Mouse (Mus musculus) heart, embryonic 14.5 days (tissue): Measurements from ENCODE around the gene Ahsa1. TPM values are rescaled to one million over a fixed set of nuclear protein-coding genes. Genes with fewer than 3 reads are reported as not detected.

Experiments
- ATAC-seq: fragments of 200-750 bp; cut with Nextera tagmentation; 2 replicates; pipeline ENCODE4 v1.8.0; 2017; ENCODE audit warnings: low read depth, moderate TSS enrichment; ENCODE audit not compliant: insufficient number of reproducible peaks, insufficient read depth, low FRiP score
- H3K27ac ChIP-seq, 2 experiments: fragments of 200-500 bp in 1 of 2; fragments of 300-500 bp in 1 of 2; sonication (generic) in 1 of 2; replicated peaks in 1 of 2; 2 replicates each; pipeline ENCODE4 v1.5.1; 2012 to 2014; ENCODE audit warnings: low read depth in 2 of 2, low read length in 2 of 2, control low read depth in 1 of 2, mild to moderate bottlenecking in 1 of 2, mixed read lengths in 1 of 2; ENCODE audit not compliant: control insufficient read depth in 1 of 2, insufficient read depth in 1 of 2
- H3K27me3 ChIP-seq: fragments of 300-500 bp; sonication (generic); 2 replicates; pipeline ENCODE4 v1.6.1; 2014; ENCODE audit warnings: mild to moderate bottlenecking, low read length, control low read depth; ENCODE audit not compliant: control insufficient read depth, insufficient read depth
- H3K36me3 ChIP-seq: fragments of 300-500 bp; sonication (generic); 2 replicates; pipeline ENCODE4 v1.6.1; 2014; ENCODE audit warnings: mild to moderate bottlenecking, control low read depth, low read length, mixed read lengths; ENCODE audit not compliant: control insufficient read depth, insufficient read depth
- H3K4me1 ChIP-seq, 2 experiments: fragments of 200-500 bp in 1 of 2; fragments of 300-500 bp in 1 of 2; sonication (generic) in 1 of 2; 2 replicates each; pipeline ENCODE4 v1.6.1; 2012 to 2014; ENCODE audit warnings: low read length in 2 of 2, control low read depth in 1 of 2, mixed read lengths in 1 of 2; ENCODE audit not compliant: control insufficient read depth in 2 of 2, insufficient read depth in 2 of 2
- H3K4me2 ChIP-seq: fragments of 300-500 bp; sonication (generic); 2 replicates; pipeline ENCODE4 v1.6.1; 2014; ENCODE audit warnings: mild to moderate bottlenecking, low read length
- H3K4me3 ChIP-seq, 2 experiments: fragments of 200-500 bp in 1 of 2; fragments of 300-500 bp in 1 of 2; sonication (generic) in 1 of 2; 2 replicates each; pipeline ENCODE4 v1.5.1; 2012 to 2014; ENCODE audit warnings: low read length in 2 of 2, mild to moderate bottlenecking in 2 of 2, control low read depth in 1 of 2, low read depth in 1 of 2, moderate library complexity in 1 of 2; ENCODE audit not compliant: control insufficient read depth in 1 of 2, insufficient read depth in 1 of 2
- H3K9ac ChIP-seq: fragments of 300-500 bp; sonication (generic); 2 replicates; pipeline ENCODE4 v1.6.1; 2014; ENCODE audit warnings: mild to moderate bottlenecking, low read length
- H3K9me3 ChIP-seq: fragments of 300-500 bp; sonication (generic); 2 replicates; pipeline ENCODE4 v1.6.1; 2016; ENCODE audit warnings: low read length, control low read depth; ENCODE audit not compliant: control insufficient read depth
- WGBS: fragments of 180-500 bp; shearing (Covaris S2); extraction: QIAGEN DNeasy Blood & Tissue Kit; methylation state at CpG from one replicate; pipeline ENCODE4 v1.1.7; 2014; 5-methylcytosine and 5-hydroxymethylcytosine counted together
- microRNA-seq: library from miRNA; unstranded; fragments of <30 nt; microRNA quantifications from one replicate; pipeline ENCODE4, GENCODE M21; 2016
- polyA plus RNA-seq: library from polyadenylated mRNA; unstranded; fragments of >200 nt; fragmentation: Nextera tagmentation; extraction: Ambion mirVana; gene quantifications from 2 replicates; pipeline ENCODE4 v1.2.1, GENCODE M21; 2014

Ahsa1 gene
- polyA plus RNA-seq, 1 experiment from 2014 or later: 150 TPM

DNA sequence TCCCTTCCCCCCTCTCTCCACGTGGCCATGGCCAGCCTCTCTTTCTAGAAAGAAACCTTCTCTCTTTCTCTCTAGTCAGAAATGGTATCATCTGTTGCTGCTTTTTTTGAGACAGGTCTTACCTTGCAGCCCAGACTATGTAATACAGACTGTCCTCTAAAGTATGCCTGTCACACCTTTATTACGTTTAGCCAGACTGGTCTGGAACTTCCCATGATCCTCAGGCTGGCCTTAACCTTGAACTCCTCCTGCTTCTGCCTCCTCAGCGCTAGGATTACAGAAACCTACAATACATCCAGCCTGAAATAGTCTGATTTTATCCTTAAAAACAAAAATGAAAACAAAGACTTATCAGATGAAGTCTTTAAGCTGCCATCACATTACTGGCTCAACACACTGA, 53.0 kb downstream of the Ahsa1 start:
- Histone ChIP-seq H3K4me1 (no peaks in the 10 kb centered on the region), H3K9ac (no peak overlapping the region), H3K9me3 (no peaks in the 10 kb centered on the region), H3K36me3 (peaks cover 12% of the 10 kb centered on the region), H3K4me2 (no peak overlapping the region), H3K4me3 (no peak overlapping the region), H3K27me3 (no peaks in the 10 kb centered on the region), H3K27ac (no peak overlapping the region)
- ATAC-seq: no peak
- WGBS: 88% methylated on average over 3 of the region's 3 CpGs

Small RNA genes lying within 50 kb of the gene (microRNA-seq; reads per million reads assigned to microRNA genes)
- gene Gm47293: not detected

Other genes starting within 250 kb of the Ahsa1 start
- gene Tmem63c, start 245.1 kb upstream of the Ahsa1 start, polyA plus RNA-seq: 0.05 and 0.35 TPM in 2 replicates
- gene Ngb, start 163.9 kb upstream of the Ahsa1 start, polyA plus RNA-seq: 0.27 and 0.28 TPM in 2 replicates
- gene Gstz1, start 119.3 kb upstream of the Ahsa1 start, polyA plus RNA-seq: 39.3 and 42.7 TPM in 2 replicates
- 13.5 and 14.1 TPM in 2 replicates for gene Pomt2, start 118.5 kb upstream of the Ahsa1 start, polyA plus RNA-seq
- gene Samd15, start 66.8 kb upstream of the Ahsa1 start, polyA plus RNA-seq: 0.55 and 0.89 TPM in 2 replicates
- gene Tmed8, start 66.0 kb upstream of the Ahsa1 start, polyA plus RNA-seq: 1.8 and 2.5 TPM in 2 replicates
- gene Noxred1, start 27.7 kb upstream of the Ahsa1 start, polyA plus RNA-seq: 0.42 and 0.63 TPM in 2 replicates
- gene Vipas39, start 223 bp upstream of the Ahsa1 start, polyA plus RNA-seq: 39.2 and 40.0 TPM in 2 replicates
- gene Ism2, start 33.2 kb downstream of the Ahsa1 start, polyA plus RNA-seq: 0.46 and 0.70 TPM in 2 replicates
- 69.1 and 79.3 TPM in 2 replicates for gene Sptlc2, start 121.9 kb downstream of the Ahsa1 start, polyA plus RNA-seq
- gene Slirp, start 177.4 kb downstream of the Ahsa1 start, polyA plus RNA-seq: 248 and 265 TPM in 2 replicates
- gene Alkbh1, start 177.5 kb downstream of the Ahsa1 start, polyA plus RNA-seq: 29.5 and 36.1 TPM in 2 replicates
- gene Snw1, start 205.8 kb downstream of the Ahsa1 start, polyA plus RNA-seq: 78.0 and 84.0 TPM in 2 replicates
- not detected in 2 replicates for gene Gm5788, start 228.2 kb downstream of the Ahsa1 start, polyA plus RNA-seq
- not detected in 2 replicates for gene Gm8300, start 247.8 kb downstream of the Ahsa1 start, polyA plus RNA-seq